Mouse (Mus musculus): ENCODE data around the gene Lrrfip1.

DNA sequence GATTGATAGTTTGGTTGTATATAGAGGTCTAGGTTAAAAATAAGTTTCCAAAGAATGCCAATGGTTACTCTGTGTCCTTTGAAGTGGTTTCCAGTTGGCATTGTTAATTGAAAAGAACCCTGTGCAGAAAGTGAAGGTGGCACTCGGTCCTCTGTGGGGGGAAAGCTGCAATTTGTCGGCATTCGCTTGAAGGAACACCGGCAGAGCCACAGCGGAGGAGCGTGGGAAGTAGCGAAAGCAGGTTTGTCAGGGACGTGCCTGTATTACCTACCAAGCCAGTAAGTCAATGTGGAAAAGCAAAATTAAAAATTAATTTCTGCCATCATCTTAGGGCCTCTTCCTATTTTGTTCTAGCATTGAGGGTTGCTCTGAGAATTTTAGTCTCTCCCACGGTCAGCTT lies 8.2 kb downstream of the Lrrfip1 start:
- TF ChIP-seq CTCF (IDR thresholded peaks at IDR 0.05; ENCODE audit: borderline replicate concordance, insufficient read depth, low read depth, low read length), result no peak
- TF ChIP-seq POLR2A (IDR thresholded peaks at IDR 0.05; ENCODE audit: borderline replicate concordance, insufficient read depth, low read length), result no peak
